Mouse (Mus musculus) ovary, postnatal 10 days (tissue): ENCODE measurements around the gene Mfap1a.
"Not testable (repeated sequence)": the region's sequence is repeated elsewhere in the genome, so short reads cannot be mapped to it uniquely, and the experiment has no call there.

Source experiments
- DNase-seq: peaks from one replicate; pipeline ENCODE4 v3.0.0; 2022; ENCODE audit warnings: low spot score

Gene Mfap1a

DNA sequence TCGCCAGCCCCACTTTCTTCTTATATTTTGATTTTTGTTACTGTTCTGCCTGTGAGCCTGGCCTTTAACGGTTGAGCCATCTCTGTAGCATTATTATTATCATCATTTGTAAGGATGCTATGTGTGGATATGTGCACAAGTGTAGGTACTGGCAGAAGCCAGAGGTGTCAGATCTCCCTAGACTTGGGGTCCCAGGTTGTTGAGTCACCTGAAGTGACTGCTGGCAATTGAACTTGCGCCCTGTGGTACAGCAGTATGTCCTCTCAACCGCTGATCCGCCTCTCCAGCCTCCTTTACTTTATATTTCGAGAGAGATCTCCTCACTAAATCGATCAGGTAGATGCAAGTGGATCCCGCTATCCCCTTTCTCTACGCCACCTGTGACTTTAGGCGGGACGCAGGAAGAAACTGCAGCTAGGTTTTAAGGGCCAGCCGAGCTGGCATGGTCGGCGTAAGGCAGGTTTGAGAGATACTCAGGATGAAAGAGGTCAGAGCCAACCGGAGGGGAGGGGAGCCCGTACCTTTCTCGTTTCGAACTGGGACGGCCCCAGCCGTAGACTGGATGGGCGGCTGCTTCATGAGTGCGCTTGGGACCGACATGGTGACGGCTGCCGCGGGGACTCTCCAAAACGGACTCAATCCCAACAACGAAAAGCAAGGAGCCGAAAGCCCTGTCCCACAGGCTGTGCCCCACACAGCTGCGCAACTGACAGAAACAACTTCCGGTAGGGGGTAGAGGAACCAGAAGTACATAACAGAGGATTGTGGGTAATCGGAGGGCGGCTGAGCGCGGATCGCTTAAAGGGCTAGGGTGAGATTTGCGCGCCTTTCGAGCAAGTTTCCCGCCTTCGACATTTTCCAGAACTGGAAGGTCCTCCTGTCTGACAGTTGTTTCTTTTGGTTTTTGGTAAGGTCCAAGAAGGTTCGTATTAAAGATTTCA lies at the start of gene Mfap1a, which contains the start of gene Wdr76:
TSS of gene Mfap1a (minus strand) at position 724 of the 941 bp plus-strand sequence.
TSS of gene Wdr76 (plus strand) at position 782 of the 941 bp plus-strand sequence.
- peak; percentile 63 for DNase-seq

DNA sequence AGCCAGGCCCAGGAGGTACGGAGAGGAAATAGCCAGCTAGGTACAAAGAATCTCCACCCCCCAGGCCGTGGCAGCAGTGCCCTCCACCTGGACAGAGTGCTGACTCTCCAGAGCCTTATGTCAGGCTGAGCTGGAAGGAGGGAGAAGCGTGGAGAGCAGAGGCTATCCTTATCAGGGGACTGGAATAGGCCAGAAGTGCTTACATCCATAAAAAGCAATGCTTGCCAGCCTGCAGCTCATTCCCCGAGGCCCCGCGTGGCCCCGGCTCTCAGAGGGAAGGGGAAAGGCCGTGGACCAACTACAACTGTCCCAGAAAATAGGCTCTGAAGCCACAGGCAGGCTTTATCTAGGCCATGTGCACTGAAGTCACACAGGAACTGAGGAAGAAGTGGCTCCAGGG lies 44.8 kb upstream of the Mfap1a start:
- no peak for DNase-seq

DNA sequence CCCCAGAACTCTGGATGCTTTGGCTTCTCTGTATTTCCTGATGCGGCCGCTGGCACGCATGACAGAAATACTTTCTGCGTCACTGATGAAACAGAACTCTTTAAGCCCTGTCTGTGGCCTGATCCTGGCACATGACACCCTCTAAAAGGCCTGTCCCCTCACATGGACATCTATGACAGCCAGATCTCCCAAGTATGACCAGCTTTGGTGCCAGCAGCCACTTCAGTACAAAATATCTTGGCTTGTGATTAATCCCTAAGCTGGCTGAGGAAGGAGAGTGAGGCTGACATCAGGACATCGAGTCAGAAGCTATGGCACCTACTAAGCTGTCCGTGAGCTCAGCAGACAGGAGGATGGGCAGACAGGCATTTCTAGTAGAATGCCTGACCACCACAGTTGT lies 43.2 kb upstream of the Mfap1a start:
- DNase-seq, result no peak

DNA sequence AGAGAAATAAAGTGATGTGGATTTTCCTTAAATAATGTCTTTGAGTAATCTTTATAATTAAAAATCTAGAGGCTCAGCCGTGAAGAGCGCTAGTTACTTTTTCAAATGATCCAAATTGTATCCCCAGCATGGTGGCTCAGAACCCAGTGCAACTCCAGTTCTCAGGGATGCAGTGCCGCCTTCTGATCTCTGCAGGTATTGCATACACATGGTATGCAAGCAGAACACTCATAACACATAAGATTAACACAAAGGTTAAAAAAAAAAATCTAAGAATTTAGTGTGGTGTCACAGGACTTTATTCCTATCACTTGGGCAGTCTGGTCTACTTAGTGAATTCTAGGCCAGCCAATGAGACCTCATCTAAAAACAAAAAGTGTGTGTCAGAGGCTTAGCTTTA lies 38.4 kb upstream of the Mfap1a start:
- no peak for DNase-seq

DNA sequence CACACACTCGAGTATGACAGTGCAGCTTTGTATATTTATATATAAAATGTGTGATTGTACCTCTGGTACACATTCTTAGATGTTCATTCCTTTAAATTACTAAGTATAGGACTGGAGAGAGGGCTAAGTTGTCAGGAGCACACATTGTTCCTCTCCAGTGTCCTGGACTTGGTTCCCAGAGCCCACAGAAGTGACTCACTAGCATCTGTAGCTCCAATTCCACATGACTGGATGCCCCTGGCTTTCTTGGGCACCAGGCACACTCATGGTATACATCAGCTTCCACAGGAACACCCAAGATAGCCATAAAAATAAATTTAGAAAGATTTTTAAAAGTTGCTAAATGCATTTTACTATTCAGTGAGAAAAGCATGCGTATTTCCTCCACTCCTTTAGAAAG lies 18.6 kb upstream of the Mfap1a start:
- no peak for DNase-seq

DNA sequence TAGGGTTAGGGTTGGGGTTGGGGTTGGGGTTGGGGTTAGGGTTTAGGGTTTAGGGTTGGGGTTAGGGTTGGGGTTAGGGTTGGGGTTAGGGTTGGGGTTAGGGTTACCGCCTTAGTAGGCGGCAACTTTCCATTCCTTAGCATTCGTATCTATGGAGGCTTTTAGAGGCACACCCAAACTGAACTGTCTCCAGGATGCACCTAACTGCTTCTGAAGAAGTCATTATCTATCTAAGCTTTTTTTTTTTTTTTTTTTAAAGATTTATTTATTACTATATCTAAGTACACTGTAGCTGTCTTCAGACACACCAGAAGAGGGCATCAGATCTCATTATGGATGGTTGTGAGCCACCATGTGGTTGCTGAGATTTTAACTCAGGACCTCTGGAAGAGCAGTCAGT lies 16.4 kb upstream of the Mfap1a start:
- DNase-seq, result not testable (repeated sequence)

DNA sequence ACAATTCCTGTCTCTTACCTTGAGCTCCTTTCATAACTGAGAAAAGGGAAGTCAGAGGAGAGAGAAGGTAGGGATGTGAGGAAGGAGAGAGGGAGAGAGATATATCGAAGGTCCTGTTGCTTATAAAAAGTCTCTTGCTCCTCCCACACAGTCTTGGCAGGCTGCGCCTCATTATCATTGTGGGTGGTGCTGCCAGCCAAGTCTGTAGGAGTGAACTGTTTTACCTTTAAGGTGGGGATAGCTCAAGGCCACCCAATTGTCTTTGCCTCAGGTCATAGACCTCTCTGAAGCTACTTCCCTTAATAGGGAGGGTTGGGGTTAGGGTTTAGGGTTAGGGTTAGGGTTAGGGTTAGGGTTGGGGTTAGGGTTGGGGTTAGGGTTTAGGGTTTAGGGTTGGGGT lies 15.5 kb upstream of the Mfap1a start:
- DNase-seq, result no peak

DNA sequence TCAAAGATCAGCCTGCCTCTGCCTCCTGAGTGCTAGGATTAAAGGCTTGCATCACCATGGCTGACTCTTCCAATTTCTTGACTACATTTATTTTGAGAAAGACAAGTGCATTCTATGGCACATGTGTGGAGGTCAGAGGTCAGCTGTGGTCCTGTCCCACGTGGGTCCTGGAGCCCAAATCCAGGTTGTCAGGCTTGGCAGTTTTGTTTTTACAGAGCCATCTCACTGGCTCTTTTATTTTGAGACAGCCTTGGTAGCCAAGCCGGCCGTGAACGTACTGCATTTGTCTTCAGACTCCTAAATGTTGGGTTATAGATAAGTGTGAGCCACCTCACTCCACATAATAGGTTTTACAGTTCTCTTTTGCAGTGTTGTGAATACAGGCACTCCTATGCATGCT lies 12.2 kb upstream of the Mfap1a start:
- not testable (repeated sequence) for DNase-seq

DNA sequence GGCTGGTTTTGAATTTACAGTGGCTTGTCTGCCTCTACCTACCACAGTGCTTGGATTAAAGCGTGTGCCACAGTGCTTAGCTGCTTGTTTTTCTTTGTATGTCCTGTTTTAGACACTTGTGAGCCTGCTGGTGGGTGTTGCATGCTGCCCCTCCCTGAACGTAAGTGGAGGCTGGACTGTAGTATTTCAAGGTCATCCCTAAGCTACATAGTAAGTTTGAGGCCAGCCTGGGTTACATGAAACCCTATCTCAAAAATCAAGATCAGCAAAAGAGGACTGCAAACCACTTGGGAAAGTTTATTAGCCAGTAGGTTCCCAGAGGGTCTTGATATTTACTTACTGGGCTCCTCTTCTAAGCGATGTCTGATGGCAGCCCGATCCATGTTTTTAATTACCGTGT lies 11.6 kb upstream of the Mfap1a start:
- DNase-seq, result no peak

DNA sequence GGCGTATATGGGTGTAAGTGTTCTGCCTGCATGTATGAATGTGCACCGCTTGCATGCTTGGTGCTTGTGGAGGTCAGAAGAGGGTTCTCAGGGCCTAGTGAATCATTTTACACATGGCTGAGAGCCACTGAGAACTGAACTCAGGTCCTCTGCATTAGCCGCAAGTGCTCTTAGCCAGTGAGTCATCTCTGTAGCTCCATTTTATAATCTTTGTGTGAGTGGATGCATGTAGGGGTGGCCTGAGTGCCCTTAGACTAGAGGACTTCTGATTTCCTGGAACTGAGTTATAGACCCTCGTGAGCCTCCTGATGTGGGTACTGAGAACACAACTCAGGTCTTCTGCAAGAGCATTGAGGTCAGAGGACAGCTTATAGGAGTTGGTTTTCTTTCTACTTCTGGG lies 7.7 kb upstream of the Mfap1a start:
- DNase-seq, result no peak

DNA sequence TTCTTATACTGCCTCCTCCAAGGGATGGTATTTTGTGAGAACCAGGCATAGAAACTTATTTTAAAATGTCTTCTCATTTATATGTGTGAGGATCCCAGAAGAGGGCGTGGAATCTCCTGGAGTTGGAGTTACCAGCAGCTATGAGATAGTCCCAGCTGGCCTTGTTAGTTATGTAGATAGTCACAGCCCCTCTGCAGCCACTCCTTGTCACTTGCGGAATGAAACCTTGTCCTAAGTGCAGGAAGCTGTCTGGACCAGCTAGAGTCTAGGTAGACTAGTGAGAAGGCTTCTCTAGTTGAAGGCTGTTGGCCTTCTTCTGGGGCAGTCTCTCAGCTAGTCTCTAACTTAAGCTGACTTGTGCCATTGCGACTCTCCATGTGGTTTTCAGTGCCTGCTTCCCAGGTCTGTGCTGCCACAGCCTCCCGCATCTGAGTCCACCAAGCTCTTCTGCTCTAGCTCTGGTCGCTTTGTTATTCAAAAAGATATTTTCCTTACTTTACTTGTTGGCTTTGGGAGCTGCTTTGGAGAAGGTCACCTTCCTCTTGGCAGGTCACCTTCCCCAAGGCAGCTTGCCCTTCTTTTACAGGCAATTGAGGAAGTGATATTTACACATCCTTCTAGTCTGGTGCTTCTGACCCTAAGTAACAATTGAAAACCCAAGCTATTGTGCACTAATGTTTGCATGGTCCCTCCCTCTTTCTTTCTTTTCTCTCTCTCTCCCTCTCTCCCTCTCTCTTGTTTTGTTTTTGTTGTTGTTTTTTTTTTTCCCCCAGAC lies 6.7 kb upstream of the Mfap1a start:
- not testable (repeated sequence) for DNase-seq

DNA sequence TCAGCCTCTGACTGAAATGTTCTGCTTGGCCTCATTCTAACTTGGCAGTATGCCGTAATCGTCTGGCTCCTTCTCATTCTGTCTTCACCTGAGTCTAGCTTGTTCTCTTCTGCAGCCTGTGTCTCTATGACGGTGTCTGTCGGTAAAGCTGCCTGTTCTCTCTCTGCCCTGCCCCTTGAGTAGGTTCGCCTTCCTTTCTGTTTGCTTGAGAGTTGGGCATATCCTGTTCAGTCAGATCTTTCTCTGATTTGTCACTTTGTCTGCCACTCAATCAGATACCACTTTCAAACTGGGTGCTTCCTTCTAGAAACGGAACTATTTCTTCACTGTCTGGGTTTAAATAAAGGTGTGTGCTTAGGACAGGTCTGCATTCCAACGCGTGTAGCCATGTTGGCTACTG lies 4.9 kb upstream of the Mfap1a start:
- no peak for DNase-seq

DNA sequence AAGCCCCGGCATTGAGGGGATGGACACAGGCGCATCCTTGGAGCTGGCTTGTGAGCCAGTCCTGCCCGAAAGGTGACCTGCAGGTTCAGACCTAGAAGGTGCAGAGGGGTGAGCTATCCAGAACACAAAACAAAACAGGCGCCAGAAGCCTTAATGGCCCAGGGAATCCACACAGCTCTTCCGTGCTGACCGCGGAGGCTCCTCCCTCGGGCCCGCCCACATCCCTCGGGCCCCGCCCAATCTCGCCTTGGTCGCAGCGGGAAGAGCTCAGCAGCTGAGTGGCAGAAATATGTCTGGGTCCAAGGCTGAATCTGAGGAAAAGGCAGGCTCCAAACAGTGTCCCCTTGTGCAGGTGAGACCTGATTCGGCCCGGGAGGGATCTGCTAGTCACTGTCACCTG lies 3.1 kb upstream of the Mfap1a start:
- peak; percentile 14 for DNase-seq

DNA sequence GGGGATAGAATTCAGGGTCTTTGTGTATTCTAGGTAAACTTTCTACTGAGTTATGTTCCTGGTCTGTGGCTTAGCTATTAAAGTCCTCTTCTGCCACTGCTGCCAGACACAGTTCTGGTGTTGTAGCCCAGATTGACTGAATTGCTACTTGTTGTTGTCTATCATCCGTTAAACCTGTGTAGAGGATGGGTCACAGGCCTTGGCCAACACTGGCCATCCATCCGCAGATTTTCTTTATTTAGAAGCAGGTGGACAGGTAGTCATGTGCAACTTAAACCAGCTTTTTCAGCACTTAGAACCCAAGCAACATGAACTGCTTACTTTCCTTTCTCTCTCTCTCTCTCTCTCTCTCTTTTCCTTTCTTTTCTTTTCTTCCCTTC lies 1.5 kb upstream of the Mfap1a start:
- no peak for DNase-seq

DNA sequence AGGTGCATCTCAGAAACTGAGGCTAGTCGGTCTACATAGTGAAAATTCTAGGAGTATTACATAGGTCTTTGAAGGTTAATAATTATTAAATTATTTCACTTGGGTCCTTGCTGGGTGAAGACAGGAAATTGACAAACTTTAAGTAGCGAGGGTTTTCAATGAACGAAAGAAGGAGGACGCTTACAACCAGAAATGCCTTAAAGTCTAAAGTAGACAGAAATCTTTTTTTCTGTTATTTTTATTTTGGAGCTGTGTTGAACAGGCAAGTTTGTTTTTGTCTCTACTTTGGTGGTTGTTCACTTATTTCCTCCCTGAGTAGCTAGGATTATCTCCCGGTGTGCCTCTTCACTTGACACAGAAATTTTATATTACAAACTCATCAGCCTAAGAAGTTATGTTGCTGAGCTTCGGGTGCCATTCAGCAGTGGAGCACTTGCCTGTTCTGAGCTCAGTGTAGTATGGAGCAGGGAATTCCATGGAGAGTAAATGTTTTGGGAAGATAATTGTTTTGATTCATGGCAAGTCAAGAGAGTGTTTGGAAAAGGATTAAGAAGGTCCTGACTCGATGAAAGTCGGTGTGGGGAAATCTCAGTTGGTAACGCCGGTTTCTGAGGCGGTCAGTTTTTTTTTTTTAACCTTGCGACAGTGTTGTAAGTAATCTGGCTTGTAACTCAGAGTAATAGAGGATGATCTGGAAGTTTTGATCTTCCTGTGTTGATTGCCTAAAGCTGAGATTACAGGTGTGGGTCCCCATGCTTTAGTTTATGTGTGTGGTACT lies 897 bp upstream of the Mfap1a start:
- DNase-seq, result no peak

DNA sequence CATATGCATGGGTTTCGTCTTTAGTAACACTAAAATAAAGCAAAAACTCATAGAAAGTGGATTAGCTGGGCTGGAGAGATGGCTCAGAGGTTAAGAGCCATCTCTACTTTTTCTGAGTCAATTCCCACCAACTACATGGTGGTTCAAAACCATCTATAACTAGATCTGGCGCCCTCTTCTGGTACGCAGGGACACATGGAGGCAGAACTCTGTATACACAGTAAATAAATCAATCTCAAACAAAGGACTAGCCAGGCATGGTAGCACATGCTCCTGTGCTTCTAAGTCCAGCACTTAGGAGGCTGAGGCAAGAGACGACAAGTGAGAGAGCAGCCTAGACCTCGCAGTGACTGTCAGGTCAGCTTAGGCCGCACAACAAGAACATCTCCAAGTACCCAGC lies 4.9 kb downstream of the Mfap1a start:
- not testable (repeated sequence) for DNase-seq

DNA sequence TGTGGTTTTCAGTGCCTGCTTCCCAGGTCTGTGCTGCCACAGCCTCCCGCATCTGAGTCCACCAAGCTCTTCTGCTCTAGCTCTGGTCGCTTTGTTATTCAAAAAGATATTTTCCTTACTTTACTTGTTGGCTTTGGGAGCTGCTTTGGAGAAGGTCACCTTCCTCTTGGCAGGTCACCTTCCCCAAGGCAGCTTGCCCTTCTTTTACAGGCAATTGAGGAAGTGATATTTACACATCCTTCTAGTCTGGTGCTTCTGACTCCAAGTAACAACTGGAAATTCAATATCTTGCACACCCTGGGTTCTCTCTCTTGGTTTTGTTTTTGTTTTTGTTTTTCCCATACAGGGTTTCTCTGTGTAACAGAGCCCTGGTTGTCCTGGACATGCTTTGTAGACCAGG lies 22.1 kb downstream of the Mfap1a start:
- not testable (repeated sequence) for DNase-seq

DNA sequence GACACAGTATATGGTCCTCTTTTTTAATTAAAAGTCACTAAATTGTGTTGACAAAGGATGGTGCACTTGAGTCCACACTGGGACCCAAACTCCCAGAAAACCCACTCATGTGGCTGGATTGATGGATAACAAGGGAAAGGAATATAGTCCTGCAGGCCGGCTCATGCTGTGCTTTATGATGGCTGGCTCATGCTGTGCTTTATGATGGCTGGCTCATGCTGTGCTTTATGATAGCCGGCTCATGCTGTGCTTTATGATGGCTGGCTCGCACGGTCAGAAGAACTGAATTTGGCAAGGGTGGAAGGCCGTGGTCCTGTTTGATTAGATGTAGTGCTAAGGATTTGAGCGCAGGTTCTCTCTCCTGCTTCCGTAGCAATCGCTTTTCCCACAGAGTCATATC lies 22.9 kb downstream of the Mfap1a start:
- DNase-seq, result no peak

DNA sequence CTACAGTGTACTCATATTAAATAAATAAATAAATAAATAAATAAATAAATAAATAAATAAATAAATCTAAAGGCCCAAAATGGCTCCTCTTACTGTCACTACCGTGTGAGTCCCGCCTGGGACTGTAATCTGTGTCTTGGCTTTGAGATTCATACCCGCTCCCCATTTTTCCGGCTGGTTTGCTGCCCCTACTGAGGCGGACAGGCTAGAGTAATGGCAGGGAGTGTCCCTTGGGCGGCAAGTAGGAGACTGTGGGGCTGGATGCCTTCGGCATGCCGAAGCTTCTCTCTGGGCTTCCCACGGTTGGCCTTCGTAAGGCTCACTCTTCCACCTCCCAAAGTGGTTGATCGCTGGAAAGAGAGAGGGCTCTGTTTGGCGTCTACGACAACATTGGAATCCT lies 25.5 kb downstream of the Mfap1a start:
- not testable (repeated sequence) for DNase-seq

DNA sequence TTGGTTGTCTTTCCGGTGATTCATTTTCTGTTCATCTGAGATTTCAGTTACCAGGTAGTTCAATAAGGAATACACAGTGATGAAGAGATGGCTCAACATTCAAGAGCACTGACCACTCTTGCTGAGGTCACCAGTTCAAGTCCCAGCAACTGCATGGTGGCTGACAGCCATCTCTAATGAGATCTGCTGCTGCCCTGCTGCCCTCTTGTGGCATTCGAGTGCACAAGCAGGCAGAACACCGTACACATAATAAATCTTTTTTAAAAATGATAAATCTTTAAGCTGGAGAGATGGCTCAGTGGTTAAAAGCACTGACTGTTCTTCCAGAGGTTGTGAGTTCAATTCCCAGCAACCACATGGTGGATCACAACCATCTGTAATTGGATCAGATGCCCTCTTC lies 26.0 kb downstream of the Mfap1a start:
- DNase-seq, result no peak

DNA sequence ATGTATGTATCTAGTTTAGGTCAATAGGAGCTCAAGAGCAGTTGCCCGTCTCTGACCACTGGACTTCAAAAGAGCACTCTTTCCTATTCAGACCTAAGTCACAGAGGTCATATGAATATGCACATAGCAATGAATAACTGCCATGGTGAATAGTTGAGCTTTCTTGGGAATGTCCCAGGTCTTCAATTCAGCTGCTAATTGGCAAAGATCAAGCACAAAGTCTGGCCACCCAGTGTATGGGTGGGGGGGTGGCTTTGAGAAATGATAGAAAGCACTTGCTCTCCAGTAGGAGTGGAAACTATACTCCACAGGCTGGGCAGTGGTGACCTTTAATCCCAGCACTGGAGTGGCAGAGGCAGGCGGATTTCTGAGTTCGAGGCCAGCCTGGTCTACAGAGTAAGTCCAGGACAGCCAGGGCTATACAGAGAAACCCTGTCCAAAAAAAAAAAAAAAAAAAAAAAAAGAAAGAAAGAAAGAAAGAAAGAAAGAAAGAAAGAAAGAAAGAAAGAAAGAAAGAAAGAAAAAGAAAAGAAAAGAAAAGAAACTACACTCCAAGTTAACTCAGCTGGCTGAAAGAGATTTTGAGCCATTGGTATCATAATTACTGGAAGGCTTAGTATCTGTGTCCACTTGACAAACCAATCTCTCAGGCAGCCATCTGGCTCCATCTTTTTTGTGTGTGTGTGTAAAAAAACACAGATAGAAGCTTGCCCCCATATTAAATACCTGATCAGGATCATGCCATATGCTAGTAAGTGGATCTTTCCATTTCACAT lies 28.8 kb downstream of the Mfap1a start:
- DNase-seq, result no peak

DNA sequence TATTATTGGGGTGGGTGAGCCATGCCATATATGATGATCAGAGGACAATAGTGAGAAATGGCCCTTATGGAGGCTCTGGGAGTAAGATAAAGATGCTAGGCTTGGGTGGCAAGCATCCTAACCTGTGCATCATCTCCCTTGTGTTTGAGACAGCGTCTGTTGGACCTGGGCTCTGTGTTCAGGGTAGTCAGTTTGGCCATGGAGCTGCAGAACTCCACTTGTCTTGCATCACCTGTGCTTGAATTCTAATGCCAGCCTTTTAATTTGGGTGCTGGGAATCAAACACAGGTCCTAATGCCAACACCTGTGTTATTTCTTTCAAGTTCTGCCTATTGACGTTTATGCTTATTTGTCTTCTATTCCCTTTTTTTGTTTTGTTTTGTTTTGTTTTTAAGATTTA lies 31.2 kb downstream of the Mfap1a start:
- not testable (repeated sequence) for DNase-seq
